In the genomic region with DNA sequence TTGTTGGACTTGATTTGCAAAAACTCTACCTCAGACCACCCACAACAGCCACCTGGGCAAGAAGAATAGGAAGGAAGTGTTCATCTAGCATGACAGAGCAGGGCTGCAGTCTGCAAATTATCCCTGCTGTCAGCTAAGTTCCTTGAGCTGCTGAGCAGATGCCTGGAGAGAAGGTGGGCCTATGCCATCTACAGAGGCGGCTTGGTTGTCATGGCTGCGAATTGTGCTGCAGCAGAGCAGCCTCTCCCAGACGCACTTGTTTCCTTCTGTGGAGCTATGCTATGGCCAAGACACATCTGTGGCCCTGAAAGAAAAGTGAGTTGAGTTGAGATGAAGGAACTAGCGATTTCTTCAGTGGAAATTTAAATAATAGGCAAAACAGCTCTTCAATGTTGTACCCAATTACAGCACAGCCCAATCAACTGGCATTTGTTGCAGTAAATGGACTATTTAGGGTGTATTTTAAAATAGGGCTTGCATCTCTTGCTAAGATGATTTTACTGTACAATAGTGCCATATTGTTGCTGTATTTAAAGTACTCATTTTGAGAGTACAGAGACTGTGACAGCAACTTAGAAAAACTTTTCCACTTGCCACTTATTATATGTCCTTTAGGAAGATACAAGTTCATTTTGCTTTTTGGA, we compare ENCODE assay signal across 15 mouse cellular contexts.
DNase-seq lines count a peak whose midpoint lies in the region; ATAC-seq and TF ChIP-seq lines count a peak whose summit lies in the region.
"Had no signal": no experiment of that assay in that cellular context is flagged by ENCODE, and none has a peak within 500 bp of the region (broad histone marks: within the 10 kb centered on the region; RNA-seq: fewer than 3 reads in every experiment).

No protein-coding gene starts in this region.

- ATAC-seq in hindbrain, postnatal 0 days = no peak
- no peak for ATAC-seq in hindbrain, embryonic 11.5 days (ENCODE audit: low FRiP score)
- ATAC-seq in midbrain, embryonic 14.5 days (ENCODE audit: low FRiP score, low TSS enrichment) = no peak

- no peak overlapping the region for H3K4me3 ChIP-seq in hindbrain, postnatal 0 days (ENCODE audit: low read length)
- no peak overlapping the region for H3K4me3 ChIP-seq in hindbrain, embryonic 11.5 days (ENCODE audit: low read depth, low read length)
- no peak overlapping the region for H3K4me3 ChIP-seq in layer of hippocampus, adult 2 months
- H3K4me3 ChIP-seq in midbrain, embryonic 14.5 days (replicated peaks; ENCODE audit: low read depth, low read length) = no peak overlapping the region
- H3K4me3 ChIP-seq: erythroblast, embryonic 14.5 days; heart, embryonic 13.5 days; stomach, embryonic 15.5 days had no signal

- peak; percentile 1 for DNase-seq in hindbrain, postnatal 0 days (ENCODE audit: low spot score)
- DNase-seq in hindbrain, embryonic 11.5 days (ENCODE audit: low spot score) = no peak
- peak; percentile 11 to 48 for DNase-seq in layer of hippocampus, adult 2 months (ENCODE audit: low spot score in 2 of 2)
- DNase-seq in left cerebral cortex, postnatal 10 days (ENCODE audit: extremely low spot score in 1 of 2, low spot score in 2 of 2) = peak; percentile 25 to 39
- peak; percentile 65 for DNase-seq in telencephalon, adult 2 months (ENCODE audit: low read depth, low spot score)
- no peak for DNase-seq in embryo, embryonic 9.5 days (ENCODE audit: extremely low spot score)
- no peak for DNase-seq in midbrain, embryonic 14.5 days
- no peak for DNase-seq in adipocyte (ENCODE audit: low spot score)
- DNase-seq: gastrocnemius, postnatal 25 days; kidney, adult 9 months; lung, postnatal 4 days; thymus, postnatal 36 days had no signal

- no peak overlapping the region for H3K9ac ChIP-seq in hindbrain, postnatal 0 days (replicated peaks; ENCODE audit: low read length)
- H3K9ac ChIP-seq in hindbrain, embryonic 11.5 days (ENCODE audit: low read depth, low read length) = no peak overlapping the region
- no peak overlapping the region for H3K9ac ChIP-seq in midbrain, embryonic 14.5 days (replicated peaks; ENCODE audit: low read length)
- H3K9ac ChIP-seq: heart, embryonic 13.5 days; stomach, embryonic 15.5 days had no signal

- H3K4me1 ChIP-seq in hindbrain, postnatal 0 days (ENCODE audit: insufficient read depth, low read length) = no peaks in the 10 kb centered on the region
- H3K4me1 ChIP-seq in hindbrain, embryonic 11.5 days (replicated peaks; ENCODE audit: control insufficient read depth, insufficient read depth, low read length) = no peaks in the 10 kb centered on the region
- H3K4me1 ChIP-seq in midbrain, embryonic 14.5 days (ENCODE audit: control insufficient read depth, insufficient read depth, low read length) = no peaks in the 10 kb centered on the region
- H3K4me1 ChIP-seq: heart, embryonic 13.5 days; stomach, embryonic 15.5 days had no signal

- no peak for TF ChIP-seq CTCF in hindbrain, postnatal 0 days (IDR thresholded peaks at IDR 0.05; ENCODE audit: low read depth)
- no peak for TF ChIP-seq CTCF in layer of hippocampus, adult 2 months (conservative IDR thresholded peaks at IDR 0.05)

- H3K27me3 ChIP-seq in hindbrain, postnatal 0 days (ENCODE audit: insufficient read depth, low read length) = no peaks in the 10 kb centered on the region
- no peaks in the 10 kb centered on the region for H3K27me3 ChIP-seq in hindbrain, embryonic 11.5 days (ENCODE audit: control insufficient read depth, insufficient read depth, low read length)
- H3K27me3 ChIP-seq in midbrain, embryonic 14.5 days (ENCODE audit: control insufficient read depth, insufficient read depth, low read length) = no peaks in the 10 kb centered on the region
- H3K27me3 ChIP-seq: heart, embryonic 13.5 days; stomach, embryonic 15.5 days had no signal

- 39% methylated on average over 4 of the region's 4 CpGs for WGBS in hindbrain, postnatal 0 days
- 62% methylated on average over 4 of the region's 4 CpGs for WGBS in hindbrain, embryonic 11.5 days
- 40% methylated on average over 4 of the region's 4 CpGs for WGBS in midbrain, embryonic 14.5 days

- no peaks in the 10 kb centered on the region for H3K36me3 ChIP-seq in hindbrain, postnatal 0 days (ENCODE audit: insufficient read depth, low read length)
- H3K36me3 ChIP-seq in hindbrain, embryonic 11.5 days (ENCODE audit: control insufficient read depth, insufficient read depth, low read length) = no peaks in the 10 kb centered on the region
- H3K36me3 ChIP-seq in midbrain, embryonic 14.5 days (ENCODE audit: control insufficient read depth, insufficient read depth, low read length) = no peaks in the 10 kb centered on the region
- H3K36me3 ChIP-seq: heart, embryonic 13.5 days; stomach, embryonic 15.5 days had no signal

- no peak overlapping the region for H3K27ac ChIP-seq in hindbrain, postnatal 0 days
- H3K27ac ChIP-seq in hindbrain, embryonic 11.5 days (ENCODE audit: low read depth, low read length) = no peak overlapping the region
- H3K27ac ChIP-seq in layer of hippocampus, adult 2 months = peak overlapping the region; percentile 28; the same call in 1 of the 2 replicates
- no peak overlapping the region for H3K27ac ChIP-seq in midbrain, embryonic 14.5 days (replicated peaks; ENCODE audit: low read depth, low read length)
- H3K27ac ChIP-seq: heart, embryonic 13.5 days; stomach, embryonic 15.5 days had no signal

- no peak overlapping the region for H3K4me2 ChIP-seq in hindbrain, postnatal 0 days (ENCODE audit: low read depth, low read length)
- no peak overlapping the region for H3K4me2 ChIP-seq in hindbrain, embryonic 11.5 days (replicated peaks; ENCODE audit: low read depth, low read length)
- H3K4me2 ChIP-seq in midbrain, embryonic 14.5 days (ENCODE audit: low read length) = no peak overlapping the region
- H3K4me2 ChIP-seq: heart, embryonic 13.5 days; stomach, embryonic 15.5 days had no signal

- no peaks in the 10 kb centered on the region for H3K9me3 ChIP-seq in hindbrain, postnatal 0 days (ENCODE audit: low read length)
- H3K9me3 ChIP-seq in hindbrain, embryonic 11.5 days (ENCODE audit: control insufficient read depth, low read length) = no peaks in the 10 kb centered on the region
- no peaks in the 10 kb centered on the region for H3K9me3 ChIP-seq in midbrain, embryonic 14.5 days (ENCODE audit: control insufficient read depth, low read length)
- H3K9me3 ChIP-seq: heart, embryonic 13.5 days; stomach, embryonic 15.5 days had no signal

- intact Hi-C loops in left cerebral cortex, postnatal 10 days (cut with DNase I) = no loop called here

Comparison
In these comparisons a context has a peak if more than half of its experiments do, and no peak if none do; other contexts are left out.
1. DNase-seq: peak in hindbrain, postnatal 0 days (single experiment), layer of hippocampus, adult 2 months (2 of 2), left cerebral cortex, postnatal 10 days (2 of 2) and telencephalon, adult 2 months (single experiment); none in hindbrain, embryonic 11.5 days (single experiment), embryo, embryonic 9.5 days (single experiment), midbrain, embryonic 14.5 days (single experiment) and adipocyte (single experiment).